Mouse (Mus musculus): ENCODE measurements around the gene Smim4.
A peak's percentile ranks its signal among the peaks of the same experiment; 100 is the strongest.

The Smim4 gene

GRCm38 (mm10) chr14:31138897-31139429, 10.2 kb upstream of the Smim4 start:
- no peak for DNase-seq (ENCODE audit: low read depth)

- DNase-seq (ENCODE audit: low read depth), result no peak
Measured at GRCm38 (mm10) chr14:31138219-31138896, 9.6 kb upstream of the Smim4 start.

- DNase-seq (ENCODE audit: low read depth), result no peak
Measured at GRCm38 (mm10) chr14:31137791-31138190, 9.0 kb upstream of the Smim4 start.

GRCm38 (mm10) chr14:31137281-31137595, 8.5 kb upstream of the Smim4 start:
- DNase-seq (ENCODE audit: low read depth), result no peak

GRCm38 (mm10) chr14:31136411-31137280, 7.9 kb upstream of the Smim4 start:
- DNase-seq (ENCODE audit: low read depth), result no peak

GRCm38 (mm10) chr14:31135495-31136410, 7.0 kb upstream of the Smim4 start:
- no peak for DNase-seq (ENCODE audit: low read depth)

- no peak for DNase-seq (ENCODE audit: low read depth)
Measured at GRCm38 (mm10) chr14:31134015-31135000, 5.6 kb upstream of the Smim4 start.

- no peak for DNase-seq (ENCODE audit: low read depth)
Measured at GRCm38 (mm10) chr14:31133023-31133665, 4.4 kb upstream of the Smim4 start.

- no peak for DNase-seq (ENCODE audit: low read depth)
Measured at GRCm38 (mm10) chr14:31132491-31132975, 3.8 kb upstream of the Smim4 start.

GRCm38 (mm10) chr14:31132031-31132430, 3.3 kb upstream of the Smim4 start:
- peak; percentile 44 for DNase-seq (ENCODE audit: low read depth)

GRCm38 (mm10) chr14:31131272-31131821, 2.6 kb upstream of the Smim4 start:
- peak; percentile 52 for DNase-seq (ENCODE audit: low read depth)

GRCm38 (mm10) chr14:31130236-31131220, 1.8 kb upstream of the Smim4 start, which contains the start of gene Nt5dc2:
TSS of gene Nt5dc2 (plus strand) at chr14:31131053.
- DNase-seq (ENCODE audit: low read depth), result peak; percentile 89

- peak; percentile 5 for DNase-seq (ENCODE audit: low read depth)
Measured at GRCm38 (mm10) chr14:31129326-31130235, 825 bp upstream of the Smim4 start.

GRCm38 (mm10) chr14:31128101-31128825, 493 bp downstream of the Smim4 start:
- DNase-seq (ENCODE audit: low read depth), result peak; percentile 73

GRCm38 (mm10) chr14:31126826-31127225, 1.9 kb downstream of the Smim4 start:
- no peak for DNase-seq (ENCODE audit: low read depth)

All from NIH3T3 (cell line).